Mouse (Mus musculus): ENCODE measurements at regions not wholly inside any gene's neighbourhood (a gene's known extent, or its start where the extent isn't known, plus 50 kb on each side); places are given as distances from the start of the nearest gene placed in this dataset.

DNA sequence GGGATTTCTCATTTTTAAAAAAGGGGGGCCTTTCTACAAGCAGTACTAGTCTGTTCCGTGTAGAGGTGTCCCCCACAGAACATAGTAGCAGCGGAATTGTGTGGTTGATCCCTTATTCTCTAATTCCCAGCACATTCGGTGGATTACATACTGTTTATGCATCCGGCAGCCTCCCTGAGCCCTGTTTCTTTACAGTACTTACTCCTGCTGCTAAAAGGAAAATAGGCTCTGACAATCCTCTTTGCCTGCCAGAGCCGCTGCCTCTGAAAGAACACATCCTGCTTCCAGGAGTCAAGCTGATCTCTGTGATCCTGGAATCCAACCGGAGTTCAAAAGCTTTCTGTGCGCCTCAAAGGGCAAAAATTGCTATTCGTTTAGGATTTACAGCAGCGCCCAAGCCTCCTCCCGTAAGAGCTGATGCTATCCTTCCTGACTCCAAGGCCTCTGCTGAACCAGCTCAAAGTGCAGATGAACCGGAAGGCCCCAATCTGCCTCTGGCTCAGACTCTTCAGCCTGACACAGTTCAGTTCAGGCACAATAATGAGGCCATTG is 936.6 kb downstream of the Ndufa4 start:
- DNase-seq (ENCODE audit: low spot score): peak; percentile 2

DNA sequence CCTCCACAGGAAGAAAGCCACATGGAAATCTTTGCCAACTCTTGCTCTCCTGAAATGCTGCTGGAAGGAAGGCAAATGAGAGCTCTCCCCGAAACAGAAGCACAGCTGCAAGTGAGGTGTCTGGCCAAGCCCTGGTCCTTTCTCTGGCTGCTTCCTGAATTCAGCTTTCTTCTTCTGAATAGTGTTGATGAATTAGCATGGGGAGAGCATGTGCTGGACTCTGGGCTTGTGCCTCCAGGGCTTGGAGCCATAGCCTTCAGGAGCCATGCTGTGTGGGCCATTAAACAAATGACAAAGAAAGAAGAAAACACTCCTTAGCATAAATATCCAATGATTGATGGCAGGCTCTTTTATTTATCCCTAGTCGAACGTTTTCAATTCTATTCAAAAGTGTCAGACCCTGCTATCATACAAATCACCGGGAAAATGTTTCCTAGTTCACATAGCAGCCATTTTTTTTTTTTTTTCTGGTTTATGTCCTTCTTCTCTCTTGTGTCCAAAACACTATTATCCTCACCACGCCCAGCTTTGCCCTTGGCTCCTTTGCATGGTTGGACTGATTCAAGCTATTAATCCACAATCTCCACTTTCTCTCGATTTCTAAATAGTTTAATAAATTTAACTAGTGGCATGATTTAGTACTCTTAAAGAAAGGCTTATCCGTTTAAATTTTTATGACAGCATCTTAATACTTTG is 937.3 kb downstream of the Ndufa4 start:
- no peak for DNase-seq (ENCODE audit: low spot score)

DNA sequence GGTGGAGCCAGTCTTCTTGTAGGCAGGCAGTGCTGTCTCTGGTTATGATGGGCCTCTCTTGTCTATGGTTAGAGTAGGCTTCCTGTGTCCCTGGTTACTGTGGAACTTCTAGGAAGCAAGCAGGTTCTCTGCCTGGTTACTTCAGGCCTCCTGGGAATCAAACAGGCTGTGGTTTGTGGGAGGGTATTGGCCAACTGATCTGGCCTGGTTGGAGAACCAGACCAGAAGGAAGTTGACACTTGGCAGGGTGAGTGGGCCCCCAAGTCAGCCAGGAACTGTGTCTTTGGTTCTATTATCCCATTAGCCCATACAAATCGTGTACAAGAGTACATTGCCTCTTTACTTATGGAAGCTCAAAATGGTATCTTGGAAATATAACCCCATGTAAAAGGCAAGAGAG is 963.8 kb downstream of the Ndufa4 start:
- DNase-seq (ENCODE audit: low spot score): no peak

DNA sequence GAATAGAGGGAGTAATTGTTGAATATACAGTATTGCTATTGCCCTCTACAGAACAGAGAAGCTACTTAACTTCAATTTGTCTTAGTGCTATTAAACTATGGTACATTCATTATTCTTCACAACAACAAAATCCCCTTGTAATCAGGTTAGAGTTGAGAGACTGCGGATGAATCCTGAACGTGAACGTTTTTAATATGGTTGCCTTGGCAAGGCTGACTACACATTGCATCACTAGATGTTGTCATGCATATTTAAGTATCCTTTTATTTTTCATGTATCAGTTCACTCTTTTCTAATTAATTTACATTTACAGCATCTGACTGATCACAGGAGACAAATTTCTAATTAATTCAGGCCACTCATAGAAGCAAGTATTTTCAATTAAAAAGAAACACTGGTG is 965.8 kb downstream of the Ndufa4 start:
- no peak for DNase-seq (ENCODE audit: low spot score)
